Mouse (Mus musculus) liver, embryonic 14.5 days (tissue): Measurements from ENCODE around the gene Adgrf4.

Experiments
- CTCF ChIP-seq: IDR thresholded peaks from 2 replicates; pipeline ENCODE4 v1.5.1; 2016; ENCODE audit warnings: antibody characterized with exemption, low read depth, control low read depth
- EP300 ChIP-seq: IDR thresholded peaks from 2 replicates; pipeline ENCODE4 v1.6.1; 2016; ENCODE audit warnings: antibody characterized with exemption, low read depth

DNA sequence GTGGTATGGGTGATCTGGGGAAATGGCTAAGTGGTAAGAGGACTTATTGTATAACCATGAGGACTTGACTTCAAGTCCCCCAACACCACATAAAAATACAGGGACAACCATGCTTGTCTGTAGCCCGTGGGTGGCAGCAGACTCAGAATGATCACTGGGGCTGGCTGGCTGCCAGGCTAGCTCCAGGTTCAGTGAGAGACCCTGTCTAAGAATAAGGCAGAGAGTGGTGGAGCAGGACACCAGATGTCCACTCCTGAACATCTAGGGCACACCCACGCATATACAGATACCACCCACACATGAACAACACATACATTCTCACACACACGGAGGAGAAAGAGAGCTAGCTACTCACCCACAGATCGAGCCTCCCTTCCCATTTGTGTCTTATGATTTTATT lies 2.6 kb upstream of the Adgrf4 start:
- TF ChIP-seq EP300 (no peak), CTCF (no peak)
